Mouse (Mus musculus): Measurements from ENCODE around the gene 5730480H06Rik.
A peak's percentile ranks its signal among the peaks of the same experiment; 100 is the strongest.

The 5730480H06Rik gene

DNA sequence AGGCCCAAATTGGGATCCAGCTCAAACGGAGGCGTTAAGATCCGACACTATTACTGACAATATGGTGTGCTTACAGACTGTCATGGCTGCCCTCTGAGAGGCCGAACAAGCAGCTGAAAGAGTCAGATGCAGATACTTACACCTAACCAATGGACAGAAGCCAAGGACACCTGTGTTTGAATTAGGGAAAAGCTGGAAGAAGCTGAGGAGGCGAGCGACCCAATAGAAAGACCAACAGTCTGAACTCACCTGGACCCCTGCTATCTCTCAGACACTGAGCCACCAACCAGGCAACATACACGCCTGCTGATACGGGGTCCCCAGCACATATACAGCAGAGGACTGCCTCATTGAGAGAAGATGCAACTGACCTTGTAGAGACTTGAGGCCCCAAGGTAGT is at the start of gene 5730480H06Rik:
TSS of gene 5730480H06Rik (plus strand) at position 301 of the 400 bp plus-strand sequence.
- DNase-seq (ENCODE audit: extremely low spot score, low read depth, low spot score) = no peak

DNA sequence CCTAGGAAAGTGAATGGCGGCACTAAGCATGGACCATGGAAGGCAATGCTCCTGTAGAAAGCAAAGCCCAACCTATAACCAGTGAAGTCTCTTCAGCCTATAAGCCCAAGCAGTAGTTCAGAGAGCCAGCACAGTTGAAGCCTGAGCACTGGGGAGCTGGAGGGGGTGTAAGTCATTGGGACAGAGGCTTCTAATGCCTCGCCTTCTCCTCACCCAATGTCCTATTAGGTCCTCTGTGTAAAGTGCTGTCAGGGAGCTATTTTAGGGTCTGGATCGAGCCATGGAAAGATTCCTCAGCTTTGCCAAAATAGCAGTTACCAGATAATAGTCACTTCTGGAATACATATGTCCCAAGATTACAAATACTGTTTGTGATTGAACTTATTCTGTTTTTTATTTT is 26.6 kb upstream of the 5730480H06Rik start:
- no peak for DNase-seq (ENCODE audit: extremely low spot score, low read depth, low spot score)

DNA sequence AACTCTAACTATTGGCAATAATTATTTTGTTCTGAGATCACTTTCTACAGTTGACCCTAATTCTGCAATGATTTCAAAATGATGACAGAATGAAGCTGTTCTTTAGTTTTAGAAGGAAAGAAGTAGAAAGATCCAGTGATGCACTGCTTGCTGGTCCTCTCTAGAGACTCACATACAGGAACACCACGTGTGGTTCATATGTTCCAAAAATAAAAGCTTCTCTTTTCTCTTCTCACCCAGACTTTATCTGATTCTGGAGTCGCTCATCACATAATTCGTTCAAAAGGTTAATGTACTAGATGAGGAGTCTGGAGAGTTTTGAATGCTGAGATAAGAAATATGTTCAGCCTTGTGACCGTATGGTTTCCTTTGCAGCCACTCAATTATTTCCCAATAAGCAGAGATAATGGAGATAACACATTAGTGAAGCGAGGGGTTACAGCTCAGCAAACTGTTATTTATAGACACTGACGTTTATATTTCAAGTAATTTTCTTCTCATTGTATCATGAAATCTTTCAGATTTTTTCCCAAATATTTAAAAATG is 12.6 kb upstream of the 5730480H06Rik start:
- DNase-seq (ENCODE audit: extremely low spot score, low read depth, low spot score) = no peak

DNA sequence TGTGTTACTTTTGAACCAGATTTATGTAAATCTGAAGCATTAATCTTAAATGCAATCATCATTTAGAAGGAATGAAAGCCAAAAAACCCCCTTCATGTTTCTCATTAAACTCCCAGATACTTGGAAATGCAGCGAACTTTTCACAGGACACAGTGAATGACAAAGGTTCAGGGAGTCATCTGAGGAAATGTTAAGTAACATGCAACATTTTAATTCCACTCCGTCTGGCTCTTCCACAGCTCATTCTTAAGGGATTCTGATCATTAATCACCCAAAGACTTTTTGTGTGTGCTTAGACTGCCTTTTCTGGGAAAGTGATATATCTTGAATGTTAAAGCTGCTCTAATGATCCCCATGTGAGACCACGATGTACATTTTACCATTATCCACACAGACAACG is 7.2 kb upstream of the 5730480H06Rik start:
- DNase-seq (ENCODE audit: extremely low spot score, low read depth, low spot score) = no peak

DNA sequence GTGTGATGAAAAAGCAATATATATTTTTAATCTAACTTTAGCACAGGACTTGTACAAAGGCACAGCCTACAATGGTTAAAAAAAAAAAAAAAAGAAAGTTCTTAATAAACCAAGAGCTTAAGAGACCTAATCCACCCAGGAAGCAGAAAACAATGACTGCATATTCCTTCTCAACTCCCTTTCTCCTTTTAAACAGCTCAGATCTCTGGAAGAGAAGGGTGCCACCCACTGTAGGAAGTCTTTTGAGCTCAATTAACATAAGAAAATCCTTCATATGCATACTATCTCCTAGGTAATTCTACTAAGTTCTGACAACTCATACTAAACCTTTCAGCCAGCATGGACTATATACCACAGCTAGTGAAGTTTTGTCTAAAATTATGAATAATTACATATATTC is 1.5 kb upstream of the 5730480H06Rik start:
- DNase-seq (ENCODE audit: extremely low spot score, low read depth, low spot score) = no peak

DNA sequence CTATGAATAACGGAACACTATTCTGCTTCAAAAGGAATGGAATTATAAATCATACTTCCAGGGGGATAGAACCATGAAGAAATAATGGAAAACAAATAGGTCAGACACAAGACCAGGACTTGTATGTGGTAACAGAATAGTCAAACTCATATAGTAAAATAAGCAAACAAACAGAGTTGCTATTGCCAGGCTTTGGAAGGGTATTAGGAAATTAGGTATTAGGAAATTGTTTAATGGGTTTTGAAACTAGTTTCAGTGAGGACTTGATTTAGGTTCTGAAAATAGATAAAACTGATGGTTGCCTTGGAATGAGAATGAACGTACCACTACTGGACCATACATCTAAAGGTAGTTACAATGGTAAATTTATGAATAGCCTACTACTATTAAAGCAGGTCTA is 2.0 kb downstream of the 5730480H06Rik start:
- no peak for DNase-seq (ENCODE audit: extremely low spot score, low read depth, low spot score)

DNA sequence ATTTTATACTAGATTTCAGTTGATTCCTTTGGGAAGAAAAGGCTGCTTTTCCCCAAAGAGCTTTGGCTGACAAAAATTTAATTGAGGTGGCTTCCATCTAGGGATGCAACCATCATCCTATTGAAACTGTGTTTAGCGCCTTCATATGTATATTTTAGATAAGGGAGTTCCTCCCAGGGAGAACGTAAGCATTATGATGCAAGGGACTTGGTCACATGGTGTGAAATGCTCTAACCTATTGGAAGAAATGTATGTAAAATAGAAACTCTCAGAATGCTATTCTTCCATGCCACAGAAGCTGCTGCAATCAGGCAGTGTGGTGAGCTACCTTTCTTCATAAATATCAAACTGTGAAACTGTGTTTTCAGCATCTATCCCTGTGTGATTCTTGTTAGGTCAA is 3.1 kb downstream of the 5730480H06Rik start:
- no peak for DNase-seq (ENCODE audit: extremely low spot score, low read depth, low spot score)

DNA sequence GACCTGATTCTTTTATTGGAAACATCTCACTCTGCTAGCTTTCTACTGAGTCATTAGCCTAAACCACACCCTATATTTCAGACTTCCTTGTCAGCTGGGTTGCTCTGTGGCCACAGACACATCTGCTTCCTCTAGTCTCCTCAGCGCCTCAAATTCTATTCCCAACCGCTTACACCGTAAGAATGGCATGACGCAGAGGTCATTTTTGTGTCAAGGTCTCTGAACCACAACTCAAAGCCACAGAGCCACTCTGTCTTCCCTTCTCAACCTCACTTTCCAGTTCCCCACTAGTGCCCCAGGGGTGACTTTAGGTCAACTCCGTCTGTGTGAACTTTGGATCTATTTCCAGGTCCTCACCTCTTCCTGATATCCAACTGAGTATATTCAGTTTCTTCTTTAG is 3.7 kb downstream of the 5730480H06Rik start:
- DNase-seq (ENCODE audit: extremely low spot score, low read depth, low spot score) = no peak

DNA sequence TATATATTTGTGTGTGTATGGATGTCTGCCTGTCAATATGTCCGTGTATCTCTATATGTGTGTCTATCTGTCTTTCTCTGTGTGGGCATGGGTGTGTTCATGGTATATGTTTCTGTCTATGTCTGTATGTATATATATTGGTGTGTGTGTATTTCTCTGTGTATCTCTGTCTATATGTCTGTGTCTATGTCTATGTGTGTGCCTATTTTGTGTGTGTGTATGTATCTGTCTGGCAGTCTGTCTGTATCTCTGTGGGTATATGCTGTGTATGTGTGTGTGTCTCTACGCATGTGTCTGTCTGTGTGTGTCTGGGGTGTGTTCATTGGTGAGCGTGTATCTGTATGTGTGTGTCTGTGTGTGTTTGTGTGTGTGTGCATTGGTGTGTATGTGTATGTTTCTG is 5.7 kb downstream of the 5730480H06Rik start:
- DNase-seq (ENCODE audit: extremely low spot score, low read depth, low spot score) = no peak

DNA sequence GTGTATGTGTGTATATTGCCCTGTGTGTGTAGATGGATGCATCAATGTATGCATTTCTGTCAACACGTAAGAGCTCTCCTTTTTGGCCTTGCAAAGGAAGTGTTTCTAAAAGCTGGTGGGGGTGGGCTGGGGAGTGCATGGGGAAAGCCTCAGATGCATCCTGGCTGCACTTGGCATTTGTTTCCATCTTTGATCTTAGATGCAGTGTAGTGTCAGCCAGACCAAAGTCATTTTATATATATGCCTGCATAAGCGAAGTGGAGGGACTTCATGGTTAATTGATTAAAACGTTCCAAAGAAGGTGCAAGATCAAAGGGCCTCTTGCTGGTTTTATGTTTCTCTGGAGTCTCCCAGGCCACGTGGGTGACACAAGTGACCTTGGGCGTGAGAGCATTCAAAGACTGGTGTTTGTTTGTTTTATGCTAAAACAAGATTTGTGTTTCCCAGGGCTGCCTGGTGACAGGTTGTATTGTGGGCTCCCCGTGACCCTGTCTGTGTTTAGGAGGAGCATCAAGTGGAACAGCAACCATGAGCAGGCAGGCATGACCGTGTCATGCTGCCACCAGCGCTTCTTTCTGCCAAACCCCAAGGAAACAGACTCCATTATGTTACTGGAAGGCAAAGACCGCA is 6.2 kb downstream of the 5730480H06Rik start:
- DNase-seq (ENCODE audit: extremely low spot score, low read depth, low spot score) = peak; percentile 20

DNA sequence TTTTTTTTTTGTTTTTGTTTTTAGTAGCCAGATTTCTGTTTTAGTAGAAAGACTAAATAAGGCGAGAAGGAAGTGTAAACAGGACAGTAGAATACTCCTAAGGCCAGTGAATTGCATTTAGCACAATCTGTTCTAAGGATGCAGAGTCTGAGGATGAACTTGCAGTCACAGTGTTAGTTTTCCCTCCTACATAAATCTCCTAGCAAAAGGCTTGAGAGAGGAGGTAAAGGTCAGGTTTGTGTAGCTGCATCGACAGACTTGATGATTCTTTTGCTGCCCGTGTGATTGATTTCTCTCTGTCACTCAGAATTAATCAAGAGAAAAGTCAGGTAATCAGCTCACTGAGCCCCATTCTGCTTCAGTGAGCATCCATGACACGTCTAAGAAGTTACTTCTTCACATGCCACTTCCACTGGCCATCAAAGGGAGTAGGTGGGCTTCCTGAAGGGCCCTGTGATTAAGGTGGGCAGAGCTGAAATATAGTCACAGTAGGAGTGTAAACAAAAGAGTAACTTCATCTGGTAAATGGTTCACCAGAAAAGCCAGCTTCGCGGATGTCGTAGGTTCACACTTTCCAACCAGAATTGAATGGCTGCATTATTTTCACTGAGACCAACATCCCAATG is 13.2 kb downstream of the 5730480H06Rik start:
- no peak for DNase-seq (ENCODE audit: extremely low spot score, low read depth, low spot score)

DNA sequence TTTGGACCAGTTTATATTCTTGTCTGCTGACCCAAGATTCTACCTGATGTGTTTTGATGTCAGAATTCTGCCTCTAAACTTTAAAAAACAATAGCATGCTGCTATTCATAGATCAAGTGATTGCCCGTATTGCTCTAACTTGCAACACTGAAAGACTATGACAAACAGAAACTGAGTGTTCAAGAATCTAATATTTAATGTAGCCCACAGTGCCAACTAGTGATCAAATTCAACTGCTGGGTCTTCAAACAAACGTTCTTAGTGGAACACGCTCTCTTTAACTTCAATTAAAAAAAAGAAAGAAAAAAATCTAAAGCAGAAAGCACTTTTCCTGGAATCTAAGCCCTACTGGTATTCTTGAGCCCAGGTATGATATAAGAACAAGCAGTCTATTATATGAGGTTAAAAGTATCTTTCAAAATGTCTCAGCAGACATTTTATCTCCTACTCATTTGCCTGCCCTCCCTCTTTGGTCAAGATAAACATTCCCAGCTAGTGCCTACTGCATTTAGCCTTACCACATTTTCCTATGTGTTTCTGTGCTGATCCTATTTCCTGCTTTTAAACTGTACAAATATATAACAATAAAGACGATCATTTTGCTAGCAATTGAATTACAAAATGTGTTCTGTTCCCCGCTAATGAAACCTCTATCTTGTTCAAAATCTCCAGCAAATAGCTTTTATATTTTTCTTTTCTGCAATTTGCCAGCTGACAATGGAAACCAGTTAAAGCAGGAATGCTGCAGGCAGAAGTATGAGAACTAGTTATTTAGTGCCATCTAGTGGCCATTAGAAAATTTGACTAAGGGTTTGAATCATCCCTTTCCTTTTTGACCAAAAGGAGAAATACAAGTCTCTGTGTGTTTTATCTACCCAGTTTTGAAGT is 17.6 kb downstream of the 5730480H06Rik start:
- peak; percentile 16 for DNase-seq (ENCODE audit: extremely low spot score, low read depth, low spot score)

DNA sequence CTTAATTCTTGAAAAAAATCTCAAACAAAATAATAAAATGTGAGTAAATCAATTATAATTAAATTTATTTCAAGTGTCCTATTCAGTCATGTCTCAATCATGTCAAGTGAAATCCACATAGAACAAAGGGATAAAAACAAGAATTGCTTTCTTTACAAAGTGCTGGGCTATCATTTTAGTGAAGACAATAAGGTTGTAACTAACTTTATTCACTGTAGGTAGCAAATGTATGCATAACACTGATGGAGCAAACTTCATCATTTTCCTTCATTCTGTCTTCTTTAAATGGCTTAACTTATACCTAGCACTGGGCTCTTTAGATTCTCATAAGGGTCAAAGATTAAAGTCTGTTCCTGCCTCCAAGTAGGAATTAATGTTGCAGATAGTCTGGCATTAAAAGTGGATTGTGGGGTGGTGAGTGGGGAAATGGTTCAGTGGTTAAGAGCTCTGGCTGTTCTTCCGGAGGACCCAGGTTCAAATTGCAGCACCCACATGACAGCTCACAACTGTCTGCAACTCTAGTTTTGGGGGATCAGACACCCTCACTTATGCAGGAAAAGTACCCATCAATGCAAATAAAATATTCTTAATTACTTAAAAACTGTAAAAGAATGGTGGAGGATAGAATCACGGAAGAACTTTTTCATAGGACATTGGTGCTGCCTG is 18.4 kb downstream of the 5730480H06Rik start:
- no peak for DNase-seq (ENCODE audit: extremely low spot score, low read depth, low spot score)

DNA sequence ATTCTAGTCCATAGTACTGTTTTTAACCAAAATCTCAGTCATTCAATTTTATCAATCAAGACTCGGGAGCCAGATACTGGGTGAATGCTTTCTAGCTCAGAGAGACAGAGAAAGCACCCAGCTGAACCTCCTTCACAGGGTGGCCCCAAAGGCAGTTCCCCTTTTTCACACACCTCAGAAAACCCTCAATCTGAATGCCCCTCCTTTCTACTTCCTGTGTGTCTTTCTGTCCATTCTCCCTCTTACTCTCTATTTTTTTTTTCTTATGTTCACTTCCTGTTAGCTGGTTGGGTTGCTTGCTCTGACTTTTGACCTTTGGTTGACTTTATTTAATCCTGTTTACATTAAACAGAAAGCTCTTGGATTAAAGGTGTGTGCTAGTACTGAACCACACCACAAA is 21.6 kb downstream of the 5730480H06Rik start:
- no peak for DNase-seq (ENCODE audit: extremely low spot score, low read depth, low spot score)

DNA sequence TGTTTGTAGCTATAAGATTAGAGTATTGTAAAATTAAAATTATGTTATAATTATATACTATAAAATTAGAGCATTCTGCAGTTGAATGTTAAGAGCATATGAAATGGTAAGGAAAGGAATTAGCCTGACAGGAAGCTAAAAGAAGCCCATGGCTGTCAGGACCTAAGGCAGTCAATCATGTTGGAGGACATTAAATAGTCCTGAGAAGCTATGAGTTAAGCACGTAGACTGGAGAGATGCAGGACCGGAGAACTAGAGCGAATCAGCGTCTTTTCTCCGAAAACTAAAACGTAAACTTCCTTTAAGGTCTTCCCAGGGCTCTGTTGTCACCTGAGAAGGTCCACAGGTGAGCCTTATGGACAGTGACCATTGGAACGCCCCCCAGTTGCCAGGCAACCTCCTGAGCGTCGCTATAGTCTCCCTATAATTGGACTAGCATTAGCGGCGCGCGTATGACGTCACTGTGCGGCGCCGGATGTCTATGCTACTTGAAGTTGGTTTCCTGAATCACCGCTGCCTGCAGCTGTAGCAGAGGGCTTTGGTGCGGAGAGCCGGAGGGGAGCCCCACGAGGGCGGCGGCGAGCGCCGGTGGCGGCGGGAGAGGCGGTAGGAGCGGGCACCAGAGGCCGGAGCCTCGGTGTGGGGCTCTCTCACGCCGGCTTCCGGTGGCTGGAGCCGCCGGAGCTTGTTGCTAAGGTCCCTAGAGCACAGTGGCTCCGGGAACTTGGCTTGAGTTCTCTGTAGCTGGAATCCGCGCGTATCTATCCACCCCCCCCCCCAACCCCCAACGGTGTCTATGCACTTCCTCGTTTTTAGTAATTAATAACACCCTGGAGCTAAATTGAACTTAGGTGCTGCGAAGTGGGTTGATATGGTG is 44.4 kb downstream of the 5730480H06Rik start:
- DNase-seq (ENCODE audit: extremely low spot score, low read depth, low spot score) = peak; percentile 79

DNA sequence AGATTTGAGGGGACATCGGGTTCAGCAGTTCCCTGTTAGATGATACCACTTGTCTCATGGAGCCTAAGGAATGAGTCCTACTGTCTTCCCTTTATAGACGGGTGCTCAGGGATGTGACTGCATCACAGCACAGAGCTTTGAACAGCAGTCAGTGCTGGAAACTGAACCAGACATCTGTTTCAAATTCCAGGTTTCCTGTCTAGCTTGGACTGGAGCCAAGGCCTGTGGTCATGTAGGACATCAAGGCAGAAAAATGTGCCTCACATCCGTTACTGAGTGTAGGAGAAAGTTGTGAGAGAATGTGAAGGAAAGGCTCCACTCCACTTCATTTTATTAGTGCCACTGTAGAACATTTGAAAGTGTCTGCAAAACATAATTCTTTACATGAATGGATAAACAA is 74.7 kb downstream of the 5730480H06Rik start:
- DNase-seq (ENCODE audit: extremely low spot score, low read depth, low spot score) = peak; percentile 64

DNA sequence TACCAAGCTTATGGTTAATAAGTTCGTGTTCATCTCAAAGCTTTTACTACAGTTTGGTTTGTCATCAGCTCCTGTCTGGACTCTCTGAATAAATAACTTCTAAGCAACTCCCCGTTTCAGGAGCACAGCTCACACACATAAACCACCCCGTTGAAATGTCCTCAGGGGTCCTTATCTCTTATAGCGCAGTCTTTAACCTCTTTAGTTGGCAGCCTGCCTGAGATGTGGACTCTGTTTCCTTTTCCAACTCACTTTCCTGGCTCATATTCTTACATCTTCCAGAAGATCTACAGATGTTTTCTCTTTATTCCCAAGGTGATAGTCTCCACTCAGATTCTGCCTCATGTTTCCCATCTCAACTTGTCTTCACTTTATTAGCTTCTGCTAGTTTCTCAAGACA is 80.5 kb downstream of the 5730480H06Rik start:
- no peak for DNase-seq (ENCODE audit: extremely low spot score, low read depth, low spot score)

DNA sequence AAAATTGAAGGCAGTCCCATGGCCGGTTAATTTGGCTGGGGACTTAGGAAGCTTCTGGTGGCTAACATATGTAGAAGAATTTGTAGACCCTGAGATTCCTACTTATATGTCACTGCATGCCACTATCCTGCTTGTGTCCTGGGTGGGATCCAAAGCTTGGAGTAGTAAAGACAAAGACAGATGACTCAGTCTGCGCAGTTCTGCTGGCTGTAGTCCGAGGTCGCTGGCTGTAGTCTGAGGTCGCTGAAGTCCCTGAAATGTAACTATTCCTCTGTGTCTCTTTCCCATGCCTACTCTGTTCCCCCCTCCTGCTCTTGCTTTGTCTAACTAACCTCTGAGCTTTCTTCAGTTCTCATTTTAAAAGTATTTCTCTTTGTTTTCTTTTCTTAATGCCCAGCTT is 82.6 kb downstream of the 5730480H06Rik start:
- no peak for DNase-seq (ENCODE audit: extremely low spot score, low read depth, low spot score)

DNA sequence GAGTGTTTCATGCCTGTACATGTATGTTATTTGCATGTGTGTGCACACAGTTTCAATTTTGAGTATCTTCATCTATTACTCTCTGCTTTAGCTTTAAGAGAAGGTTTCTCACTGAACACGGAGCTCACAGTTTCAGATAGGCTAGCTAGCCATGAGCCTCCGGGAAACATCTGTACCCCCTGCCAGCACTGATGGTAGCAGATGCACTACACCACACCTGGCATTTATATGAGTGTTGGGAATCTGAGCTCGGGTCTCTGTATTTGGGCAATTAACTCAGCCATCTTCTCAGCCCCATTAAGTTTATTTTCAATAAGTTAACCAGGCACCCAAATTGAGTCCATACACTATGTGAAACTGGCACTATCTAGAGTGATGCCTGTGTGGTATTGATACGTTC is 83.7 kb downstream of the 5730480H06Rik start:
- DNase-seq (ENCODE audit: extremely low spot score, low read depth, low spot score) = no peak

DNA sequence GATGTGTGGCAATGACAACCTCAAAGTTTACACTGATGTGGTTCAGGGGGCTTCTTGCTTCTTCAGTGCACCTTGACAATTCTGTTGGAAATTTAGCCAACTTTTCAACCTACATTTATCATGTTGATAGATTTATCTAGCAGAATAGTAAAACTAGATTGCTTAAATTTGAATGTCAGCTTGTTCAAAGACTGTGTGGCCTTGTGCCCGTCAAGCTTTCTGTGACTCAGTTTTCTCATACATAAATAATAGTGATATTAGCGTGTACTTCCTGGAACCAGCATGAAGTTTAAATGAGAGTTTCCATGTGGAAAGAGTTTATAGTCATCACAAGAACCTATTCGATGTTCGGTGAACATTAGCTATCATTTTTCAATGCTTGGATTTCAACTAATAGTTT is 84.5 kb downstream of the 5730480H06Rik start:
- DNase-seq (ENCODE audit: extremely low spot score, low read depth, low spot score) = no peak

Measured in hindlimb bud, embryonic 11.5 days (tissue).